Comparison of ENCODE assay signal across 21 mouse cellular contexts in genomic region chr1:184833499-184833898, GRCm38 (mm10). TPM values are rescaled to one million over a fixed set of nuclear protein-coding genes. Genes with fewer than 3 reads are reported as not detected.
DNase-seq lines count a peak whose midpoint lies in the region; ATAC-seq and TF ChIP-seq lines count a peak whose summit lies in the region.
"Had no signal": no experiment of that assay in that cellular context is flagged by ENCODE, and none has a peak within 500 bp of the region (broad histone marks: within the 10 kb centered on the region; RNA-seq: fewer than 3 reads in every experiment).

No protein-coding gene starts in this region.

- H3K27ac ChIP-seq in liver, embryonic 11.5 days (ENCODE audit: low read depth, low read length), result no peak overlapping the region
- H3K27ac ChIP-seq in liver, embryonic 12.5 days, result no peak overlapping the region
- H3K27ac ChIP-seq in liver, embryonic 14.5 days, result no peak overlapping the region
- H3K27ac ChIP-seq: embryonic facial prominence, embryonic 10.5 days; embryonic facial prominence, embryonic 12.5 days; forebrain, embryonic 12.5 days had no signal

- H3K4me3 ChIP-seq in liver, embryonic 11.5 days (ENCODE audit: low read depth, low read length), result no peak overlapping the region
- H3K4me3 ChIP-seq in liver, embryonic 12.5 days, result no peak overlapping the region
- no peak overlapping the region for H3K4me3 ChIP-seq in liver, embryonic 14.5 days (ENCODE audit: insufficient read depth in 1 of 2, low read depth in 2 of 2, low read length in 2 of 2)
- H3K4me3 ChIP-seq: embryonic facial prominence, embryonic 10.5 days; embryonic facial prominence, embryonic 12.5 days; forebrain, embryonic 12.5 days had no signal

- H3K9ac ChIP-seq in liver, embryonic 11.5 days (ENCODE audit: low read depth, low read length), result no peak overlapping the region
- H3K9ac ChIP-seq in liver, embryonic 12.5 days, result no peak overlapping the region
- H3K9ac ChIP-seq in liver, embryonic 14.5 days (replicated peaks), result no peak overlapping the region
- H3K9ac ChIP-seq: embryonic facial prominence, embryonic 12.5 days; forebrain, embryonic 12.5 days had no signal

- no peak for TF ChIP-seq EP300 in liver, embryonic 14.5 days (IDR thresholded peaks at IDR 0.05; ENCODE audit: low read depth)

- no peak for DNase-seq in liver, embryonic 11.5 days (ENCODE audit: low spot score)
- DNase-seq in liver, embryonic 14.5 days (ENCODE audit: low read depth in 3 of 3, low spot score in 3 of 3), result no peak
- DNase-seq in adrenal gland, postnatal 14 days, result no peak
- no peak for DNase-seq in lung, postnatal 10 days
- no peak for DNase-seq in layer of hippocampus, adult 9-10 months (ENCODE audit: low spot score)
- DNase-seq: adrenal gland, adult 2 months; adrenal gland, postnatal 10 days; adrenal gland, postnatal 36 days; cerebellum, adult 11-12 months; cerebellum, adult 2 months; cerebellum, adult 9-10 months; cerebellum, postnatal 10 days; cerebellum, postnatal 25 days had no signal

- peaks cover 49% of the 10 kb centered on the region for H3K36me3 ChIP-seq in liver, embryonic 11.5 days (ENCODE audit: control insufficient read depth, insufficient read depth, low read length)
- peaks cover 94% of the 10 kb centered on the region for H3K36me3 ChIP-seq in liver, embryonic 12.5 days
- peaks cover 35% of the 10 kb centered on the region for H3K36me3 ChIP-seq in liver, embryonic 14.5 days (replicated peaks; ENCODE audit: control insufficient read depth, insufficient read depth, low read depth)

- H3K9me3 ChIP-seq in liver, embryonic 11.5 days (ENCODE audit: control insufficient read depth, low read length), result no peaks in the 10 kb centered on the region
- no peaks in the 10 kb centered on the region for H3K9me3 ChIP-seq in liver, embryonic 12.5 days (replicated peaks)
- no peaks in the 10 kb centered on the region for H3K9me3 ChIP-seq in liver, embryonic 14.5 days (ENCODE audit: control insufficient read depth, low read length)
- H3K9me3 ChIP-seq: embryonic facial prominence, embryonic 10.5 days; embryonic facial prominence, embryonic 12.5 days; forebrain, embryonic 12.5 days had no signal

- H3K4me2 ChIP-seq in liver, embryonic 11.5 days, result no peak overlapping the region
- no peak overlapping the region for H3K4me2 ChIP-seq in liver, embryonic 12.5 days
- H3K4me2 ChIP-seq in liver, embryonic 14.5 days (ENCODE audit: low read depth), result no peak overlapping the region
- H3K4me2 ChIP-seq: embryonic facial prominence, embryonic 12.5 days; forebrain, embryonic 12.5 days had no signal

- 65% methylated on average over 7 of the region's 7 CpGs for WGBS in liver, embryonic 11.5 days
- WGBS in liver, embryonic 12.5 days (ENCODE audit: insufficient replicate concordance), result 55% methylated on average over 7 of the region's 7 CpGs
- WGBS in liver, embryonic 14.5 days (ENCODE audit: insufficient replicate concordance), result 61% methylated on average over 7 of the region's 7 CpGs

- H3K4me1 ChIP-seq in liver, embryonic 11.5 days (replicated peaks; ENCODE audit: control insufficient read depth, insufficient read depth, low read length), result peaks cover 3% of the 10 kb centered on the region; the same call in 1 of the 2 replicates
- H3K4me1 ChIP-seq in liver, embryonic 12.5 days, result peaks cover 17% of the 10 kb centered on the region
- H3K4me1 ChIP-seq in liver, embryonic 14.5 days (replicated peaks; ENCODE audit: control insufficient read depth in 2 of 2, insufficient read depth in 2 of 2, low read length in 1 of 2), result peaks cover 0 to 7% of the 10 kb centered on the region in 2 experiments; a peak in 2 of 4 replicates
- H3K4me1 ChIP-seq: embryonic facial prominence, embryonic 10.5 days; embryonic facial prominence, embryonic 12.5 days; forebrain, embryonic 12.5 days had no signal

- ATAC-seq in liver, embryonic 11.5 days (replicated peaks; ENCODE audit: low FRiP score), result peak; percentile 56; the same call in 1 of the 2 replicates
- ATAC-seq in liver, embryonic 12.5 days, result peak; percentile 77
- peak; percentile 52; the same call in 1 of the 2 replicates for ATAC-seq in liver, embryonic 14.5 days (ENCODE audit: insufficient read depth)
- ATAC-seq: forebrain, embryonic 14.5 days; forebrain, embryonic 16.5 days had no signal

- H3K27me3 ChIP-seq in liver, embryonic 11.5 days (replicated peaks; ENCODE audit: control insufficient read depth, insufficient read depth, low read length), result no peaks in the 10 kb centered on the region
- no peaks in the 10 kb centered on the region for H3K27me3 ChIP-seq in liver, embryonic 12.5 days (replicated peaks)
- no peaks in the 10 kb centered on the region for H3K27me3 ChIP-seq in liver, embryonic 14.5 days (ENCODE audit: control insufficient read depth, insufficient read depth, low read length)
- H3K27me3 ChIP-seq: embryonic facial prominence, embryonic 12.5 days; forebrain, embryonic 12.5 days had no signal

- TF ChIP-seq CTCF in liver, embryonic 14.5 days (IDR thresholded peaks at IDR 0.05; ENCODE audit: low read depth), result no peak

RNA-seq across cellular contexts. Expression of gene Marc2, which starts 12.8 kb away (rescaled TPM):
- polyA plus RNA-seq in liver, embryonic 11.5 days (2014; fragmentation: Nextera tagmentation; extraction: Ambion mirVana), result 240 and 250 TPM in 2 replicates
- 171 and 178 TPM in 2 replicates for polyA plus RNA-seq in liver, embryonic 12.5 days (2016; fragmentation: Nextera tagmentation; extraction: Ambion mirVana)
- polyA plus RNA-seq in liver, embryonic 14.5 days (2012; rRNA removed), result 53.3 and 58.6 TPM in 2 replicates
- polyA plus RNA-seq in liver, embryonic 14.5 days (2014; fragmentation: Nextera tagmentation; extraction: Ambion mirVana), result 227 TPM in 2 replicates
- 269 and 327 TPM in 2 replicates for total RNA-seq in adrenal gland, postnatal 14 days (2021)

RNA-seq across cellular contexts. Expression of gene Marc1, which starts 22.4 kb away (rescaled TPM):
- polyA plus RNA-seq in liver, embryonic 11.5 days (2014; fragmentation: Nextera tagmentation; extraction: Ambion mirVana), result 3.9 and 5.1 TPM in 2 replicates
- 7.2 and 7.3 TPM in 2 replicates for polyA plus RNA-seq in liver, embryonic 12.5 days (2016; fragmentation: Nextera tagmentation; extraction: Ambion mirVana)
- 10.2 and 10.3 TPM in 2 replicates for polyA plus RNA-seq in liver, embryonic 14.5 days (2012; rRNA removed)
- polyA plus RNA-seq in liver, embryonic 14.5 days (2014; fragmentation: Nextera tagmentation; extraction: Ambion mirVana), result 22.6 and 28.6 TPM in 2 replicates
- 1.5 and 30.7 TPM in 2 replicates for total RNA-seq in adrenal gland, postnatal 14 days (2021)
- polyA plus RNA-seq: cerebellum, adult 2 months; embryonic facial prominence, embryonic 12.5 days; forebrain, embryonic 14.5 days; forebrain, embryonic 16.5 days had no signal

RNA-seq across cellular contexts. Expression of gene C130074G19Rik, which starts 49.5 kb away (rescaled TPM):
- polyA plus RNA-seq in liver, embryonic 11.5 days (2014; fragmentation: Nextera tagmentation; extraction: Ambion mirVana), result 1.9 and 2.0 TPM in 2 replicates
- 1.2 and 1.3 TPM in 2 replicates for polyA plus RNA-seq in liver, embryonic 12.5 days (2016; fragmentation: Nextera tagmentation; extraction: Ambion mirVana)
- 5.4 and 7.4 TPM in 2 replicates for polyA plus RNA-seq in liver, embryonic 14.5 days (2012; rRNA removed)
- 1.1 and 1.3 TPM in 2 replicates for polyA plus RNA-seq in liver, embryonic 14.5 days (2014; fragmentation: Nextera tagmentation; extraction: Ambion mirVana)
- total RNA-seq in adrenal gland, postnatal 14 days (2021), result 31.6 and 32.6 TPM in 2 replicates
- total RNA-seq: MEL had no signal
- polyA plus RNA-seq: C2C12 had no signal
